Mouse (Mus musculus): Measurements from ENCODE around the gene Olfr700. TPM values are rescaled to one million over a fixed set of nuclear protein-coding genes. Genes with fewer than 3 reads are reported as not detected.

The Olfr700 gene
- polyA plus RNA-seq (2012; rRNA removed), result 0.44 and 0.57 TPM in 2 replicates

GRCm38 (mm10) chr7:106808734-106809133 lies at the start of gene Olfr700:
Gene Olfr700 (minus strand): TSS chr7:106808834.
- Histone ChIP-seq H3K36me3 (ENCODE audit: control insufficient read depth, insufficient read depth, low read length) (no peaks in the 10 kb centered on the region), H3K27ac (ENCODE audit: control insufficient read depth, insufficient read depth, low read depth, low read length) (no peak within 1 kb of the TSS), H3K4me1 (ENCODE audit: control insufficient read depth, insufficient read depth, low read length) (no peaks in the 10 kb centered on the region), H3K4me3 (ENCODE audit: control insufficient read depth, low read depth, low read length) (no peak within 1 kb of the TSS), H3K27me3 (ENCODE audit: control insufficient read depth, insufficient read depth, low read length) (no peaks in the 10 kb centered on the region)
- TF ChIP-seq CTCF (IDR thresholded peaks at IDR 0.05; ENCODE audit: control insufficient read depth, insufficient read depth, insufficient replicate concordance, low read depth, low read length) (no peak), POLR2A (IDR thresholded peaks at IDR 0.05; ENCODE audit: control insufficient read depth, low read depth, low read length) (no peak)

GRCm38 (mm10) chr7:106843060-106843459 lies 34.4 kb upstream of the Olfr700 start, which contains the start of gene Olfr703:
Gene Olfr703 (plus strand): TSS chr7:106843360.
- no peak for TF ChIP-seq POLR2A (IDR thresholded peaks at IDR 0.05; ENCODE audit: control insufficient read depth, low read depth, low read length)
- TF ChIP-seq CTCF (IDR thresholded peaks at IDR 0.05; ENCODE audit: control insufficient read depth, insufficient read depth, insufficient replicate concordance, low read depth, low read length), result no peak
- no peak within 1 kb of the TSS for H3K4me3 ChIP-seq (ENCODE audit: control insufficient read depth, low read depth, low read length)
- no peaks in the 10 kb centered on the region for H3K27me3 ChIP-seq (ENCODE audit: control insufficient read depth, insufficient read depth, low read length)
- no peaks in the 10 kb centered on the region for H3K4me1 ChIP-seq (ENCODE audit: control insufficient read depth, insufficient read depth, low read length)
- H3K27ac ChIP-seq (ENCODE audit: control insufficient read depth, insufficient read depth, low read depth, low read length), result no peak within 1 kb of the TSS
- no peaks in the 10 kb centered on the region for H3K36me3 ChIP-seq (ENCODE audit: control insufficient read depth, insufficient read depth, low read length)

GRCm38 (mm10) chr7:106833793-106834192 lies 25.2 kb upstream of the Olfr700 start, which contains the start of gene Olfr702:
Gene Olfr702 (minus strand): TSS chr7:106833893.
- no peaks in the 10 kb centered on the region for H3K27me3 ChIP-seq (ENCODE audit: control insufficient read depth, insufficient read depth, low read length)
- no peak within 1 kb of the TSS for H3K27ac ChIP-seq (ENCODE audit: control insufficient read depth, insufficient read depth, low read depth, low read length)
- no peaks in the 10 kb centered on the region for H3K36me3 ChIP-seq (ENCODE audit: control insufficient read depth, insufficient read depth, low read length)
- no peak within 1 kb of the TSS for H3K4me3 ChIP-seq (ENCODE audit: control insufficient read depth, low read depth, low read length)
- TF ChIP-seq POLR2A (IDR thresholded peaks at IDR 0.05; ENCODE audit: control insufficient read depth, low read depth, low read length) (no peak), CTCF (IDR thresholded peaks at IDR 0.05; ENCODE audit: control insufficient read depth, insufficient read depth, insufficient replicate concordance, low read depth, low read length) (no peak)
- no peaks in the 10 kb centered on the region for H3K4me1 ChIP-seq (ENCODE audit: control insufficient read depth, insufficient read depth, low read length)

- TF ChIP-seq CTCF (IDR thresholded peaks at IDR 0.05; ENCODE audit: control insufficient read depth, insufficient read depth, insufficient replicate concordance, low read depth, low read length) (no peak), POLR2A (IDR thresholded peaks at IDR 0.05; ENCODE audit: control insufficient read depth, low read depth, low read length) (no peak)
- H3K36me3 ChIP-seq (ENCODE audit: control insufficient read depth, insufficient read depth, low read length), result no peaks in the 10 kb centered on the region
- no peak overlapping the region for H3K4me3 ChIP-seq (ENCODE audit: control insufficient read depth, low read depth, low read length)
- H3K27me3 ChIP-seq (ENCODE audit: control insufficient read depth, insufficient read depth, low read length), result no peaks in the 10 kb centered on the region
- H3K4me1 ChIP-seq (ENCODE audit: control insufficient read depth, insufficient read depth, low read length), result no peaks in the 10 kb centered on the region
- H3K27ac ChIP-seq (ENCODE audit: control insufficient read depth, insufficient read depth, low read depth, low read length), result no peak overlapping the region
These were observed 9.8 kb upstream of the Olfr700 start for GRCm38 (mm10) chr7:106818414-106818813.

DNA sequence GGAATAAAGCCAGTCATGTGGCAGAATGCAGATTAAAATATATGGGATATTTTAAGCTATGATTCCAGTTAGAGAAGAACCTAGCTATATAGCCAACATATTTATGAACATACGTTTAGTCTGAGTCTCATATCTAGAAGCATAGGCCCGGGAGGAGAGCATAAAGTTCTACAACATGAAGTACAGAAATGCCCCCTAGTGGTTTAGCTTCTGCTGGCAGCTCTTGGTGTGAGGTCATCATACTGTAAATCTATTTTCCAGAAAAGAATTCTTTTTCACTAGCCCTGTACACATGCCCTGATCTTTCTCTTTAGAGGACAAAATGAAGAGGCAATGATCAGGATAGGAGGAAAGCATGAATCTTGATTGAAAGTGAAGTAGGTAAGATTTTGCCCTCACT lies 7.1 kb upstream of the Olfr700 start:
- H3K36me3 ChIP-seq (ENCODE audit: control insufficient read depth, insufficient read depth, low read length), result no peaks in the 10 kb centered on the region
- H3K4me3 ChIP-seq (ENCODE audit: control insufficient read depth, low read depth, low read length), result no peak overlapping the region
- TF ChIP-seq CTCF (IDR thresholded peaks at IDR 0.05; ENCODE audit: control insufficient read depth, insufficient read depth, insufficient replicate concordance, low read depth, low read length), result no peak
- TF ChIP-seq POLR2A (IDR thresholded peaks at IDR 0.05; ENCODE audit: control insufficient read depth, low read depth, low read length), result no peak
- H3K27me3 ChIP-seq (ENCODE audit: control insufficient read depth, insufficient read depth, low read length), result no peaks in the 10 kb centered on the region
- H3K27ac ChIP-seq (ENCODE audit: control insufficient read depth, insufficient read depth, low read depth, low read length), result no peak overlapping the region
- H3K4me1 ChIP-seq (ENCODE audit: control insufficient read depth, insufficient read depth, low read length), result no peaks in the 10 kb centered on the region

GRCm38 (mm10) chr7:106813829-106814228 lies 5.2 kb upstream of the Olfr700 start, which contains the start of gene Olfr701:
Gene Olfr701 (plus strand): TSS chr7:106814129.
- Histone ChIP-seq H3K27me3 (ENCODE audit: control insufficient read depth, insufficient read depth, low read length) (no peaks in the 10 kb centered on the region), H3K4me1 (ENCODE audit: control insufficient read depth, insufficient read depth, low read length) (no peaks in the 10 kb centered on the region), H3K27ac (ENCODE audit: control insufficient read depth, insufficient read depth, low read depth, low read length) (no peak within 1 kb of the TSS), H3K36me3 (ENCODE audit: control insufficient read depth, insufficient read depth, low read length) (no peaks in the 10 kb centered on the region), H3K4me3 (ENCODE audit: control insufficient read depth, low read depth, low read length) (peak within 1 kb of the TSS; percentile 54)
- no peak for TF ChIP-seq POLR2A (IDR thresholded peaks at IDR 0.05; ENCODE audit: control insufficient read depth, low read depth, low read length)
- no peak for TF ChIP-seq CTCF (IDR thresholded peaks at IDR 0.05; ENCODE audit: control insufficient read depth, insufficient read depth, insufficient replicate concordance, low read depth, low read length)

DNA sequence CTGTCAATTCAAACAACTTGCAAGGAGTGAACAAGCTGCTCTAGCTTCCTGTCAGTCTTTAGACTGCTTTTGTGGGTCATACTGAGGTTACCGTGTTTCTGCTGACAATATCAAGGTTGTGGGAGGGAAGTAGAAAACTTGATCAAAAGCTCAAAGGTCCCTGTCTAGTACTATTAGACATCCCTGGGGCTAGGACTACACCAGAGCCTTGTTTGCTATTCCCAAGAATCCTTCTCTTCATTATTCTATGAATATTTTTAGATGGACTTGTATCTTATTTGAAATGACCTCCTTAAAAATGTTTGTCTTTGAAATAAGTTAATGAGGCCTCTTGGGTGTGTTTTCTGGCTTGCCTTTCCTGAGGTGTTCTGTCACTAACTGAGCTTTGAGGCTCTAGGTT lies 15.5 kb downstream of the Olfr700 start, which contains the start of gene Olfr699:
Olfr699 (minus strand) TSS at position 101 of the 400 bp plus-strand sequence.
- TF ChIP-seq CTCF (IDR thresholded peaks at IDR 0.05; ENCODE audit: control insufficient read depth, insufficient read depth, insufficient replicate concordance, low read depth, low read length) (no peak), POLR2A (IDR thresholded peaks at IDR 0.05; ENCODE audit: control insufficient read depth, low read depth, low read length) (no peak)
- Histone ChIP-seq H3K36me3 (ENCODE audit: control insufficient read depth, insufficient read depth, low read length) (no peaks in the 10 kb centered on the region), H3K4me3 (ENCODE audit: control insufficient read depth, low read depth, low read length) (no peak within 1 kb of the TSS), H3K27me3 (ENCODE audit: control insufficient read depth, insufficient read depth, low read length) (no peaks in the 10 kb centered on the region), H3K4me1 (ENCODE audit: control insufficient read depth, insufficient read depth, low read length) (no peaks in the 10 kb centered on the region), H3K27ac (ENCODE audit: control insufficient read depth, insufficient read depth, low read depth, low read length) (no peak within 1 kb of the TSS)

All from testis, adult 2 months (tissue).